Mouse (Mus musculus) limb, embryonic 10.5 days (tissue): ENCODE measurements around the gene Hip1r. TPM values are rescaled to one million over a fixed set of nuclear protein-coding genes. Genes with fewer than 3 reads are reported as not detected.
A peak's percentile ranks its signal among the peaks of the same experiment; 100 is the strongest.

Experiments used
- DNase-seq: peaks from one replicate; pipeline ENCODE4 v3.0.0-alpha.2; 2017; ENCODE audit warnings: low spot score
- H3K27ac ChIP-seq: fragments of 300-500 bp; sonication (generic); 2 replicates; pipeline ENCODE4 v1.5.1; 2016; ENCODE audit warnings: mild to moderate bottlenecking
- H3K27me3 ChIP-seq: fragments of 300-500 bp; sonication (generic); 2 replicates; pipeline ENCODE4 v1.6.1; 2016; ENCODE audit warnings: low read depth, mild to moderate bottlenecking; ENCODE audit not compliant: poor library complexity, severe bottlenecking
- H3K36me3 ChIP-seq: fragments of 300-500 bp; sonication (generic); 2 replicates; pipeline ENCODE4 v1.6.1; 2016; ENCODE audit warnings: mild to moderate bottlenecking, moderate library complexity
- H3K4me1 ChIP-seq: fragments of 300-500 bp; sonication (generic); 2 replicates; pipeline ENCODE4 v1.6.1; 2016
- H3K4me3 ChIP-seq: fragments of 300-500 bp; sonication (generic); 2 replicates; pipeline ENCODE4 v1.5.1; 2016; ENCODE audit warnings: mild to moderate bottlenecking, moderate library complexity
- H3K9me3 ChIP-seq: fragments of 300-500 bp; sonication (generic); replicated peaks from 2 replicates; pipeline ENCODE4 v1.6.1; 2016; ENCODE audit warnings: mild to moderate bottlenecking
- WGBS: fragments of 180-500 bp; shearing (Covaris S2); methylation state at CpG from one replicate; pipeline ENCODE4 v1.1.7; 2016; 5-methylcytosine and 5-hydroxymethylcytosine counted together
- polyA plus RNA-seq: library from polyadenylated mRNA; unstranded; fragments of >200 nt; fragmentation: Nextera tagmentation; extraction: Ambion mirVana; gene quantifications from 2 replicates; pipeline ENCODE4 v1.2.1, GENCODE M21; 2016

The Hip1r gene
- polyA plus RNA-seq, 1 experiment from 2014 or later = 7.1 TPM

DNA sequence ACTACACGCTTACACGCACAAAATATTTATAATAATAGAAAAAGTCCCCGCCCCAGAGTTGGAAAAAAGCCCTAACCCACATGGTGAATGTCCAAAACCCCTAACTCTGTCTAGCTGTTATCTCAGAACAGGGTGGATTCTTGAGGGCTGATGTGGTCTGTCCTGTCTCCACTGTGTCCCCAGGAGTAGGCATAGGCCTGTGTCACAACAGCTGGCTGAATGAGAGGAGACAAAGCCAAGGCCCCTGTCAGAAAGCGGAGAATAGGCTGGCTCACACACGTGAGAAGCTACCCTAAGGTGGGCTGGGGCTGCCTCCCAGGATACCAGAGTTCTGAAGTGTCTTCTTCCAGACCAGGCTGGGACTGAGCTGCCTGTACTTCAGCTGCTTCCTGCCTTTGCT, 4.7 kb downstream of the Hip1r start:
- no peaks in the 10 kb centered on the region for H3K9me3 ChIP-seq
- no peak for DNase-seq
- peaks cover 35% of the 10 kb centered on the region for H3K27me3 ChIP-seq
- 82% methylated on average over 5 of the region's 5 CpGs for WGBS
- H3K4me1 ChIP-seq = peaks cover 49% of the 10 kb centered on the region
- H3K27ac ChIP-seq = no peak overlapping the region
- H3K36me3 ChIP-seq = no peaks in the 10 kb centered on the region
- no peak overlapping the region for H3K4me3 ChIP-seq

DNA sequence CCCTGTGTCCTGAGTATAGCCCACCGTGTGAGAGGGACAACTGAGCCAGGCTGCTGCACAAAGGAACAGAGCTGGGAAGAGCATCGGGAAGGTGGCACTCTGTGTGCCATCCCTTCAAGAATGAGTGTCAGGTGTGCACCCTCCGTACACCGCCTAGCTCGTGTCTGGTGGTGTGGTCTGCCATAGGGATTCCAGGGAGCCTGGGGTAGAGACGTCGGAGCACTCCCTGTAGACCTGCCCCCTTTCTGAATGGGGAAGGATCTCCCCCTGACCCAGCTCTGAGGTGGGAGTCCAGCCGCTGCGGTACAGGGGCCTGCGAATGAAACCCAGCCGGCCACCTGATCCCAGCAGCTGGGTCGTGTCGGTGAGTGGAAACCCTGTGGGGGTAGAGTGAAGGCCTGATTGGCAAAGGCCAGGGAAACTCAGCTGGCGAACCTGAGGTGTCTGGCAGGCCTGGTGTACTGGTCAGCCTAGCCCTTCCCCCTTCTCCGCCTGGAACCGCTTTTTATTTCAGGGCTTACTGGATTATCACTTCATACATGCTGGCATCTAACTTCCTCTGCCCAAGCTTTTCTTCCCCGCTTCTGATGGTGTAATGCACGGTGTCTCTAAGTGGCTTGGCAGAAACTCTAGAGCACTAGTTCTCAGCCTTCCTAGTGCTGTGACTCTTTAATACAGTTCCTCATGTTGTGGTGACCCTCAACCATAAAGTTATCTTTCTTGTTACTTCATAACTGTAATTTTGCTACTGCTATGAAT, 6.0 kb downstream of the Hip1r start:
- Histone ChIP-seq H3K4me3 (no peak overlapping the region), H3K4me1 (peaks cover 36% of the 10 kb centered on the region), H3K9me3 (no peaks in the 10 kb centered on the region), H3K36me3 (no peaks in the 10 kb centered on the region), H3K27me3 (peaks cover 24% of the 10 kb centered on the region), H3K27ac (no peak overlapping the region)
- WGBS = 81% methylated on average over 18 of the region's 18 CpGs
- no peak for DNase-seq

DNA sequence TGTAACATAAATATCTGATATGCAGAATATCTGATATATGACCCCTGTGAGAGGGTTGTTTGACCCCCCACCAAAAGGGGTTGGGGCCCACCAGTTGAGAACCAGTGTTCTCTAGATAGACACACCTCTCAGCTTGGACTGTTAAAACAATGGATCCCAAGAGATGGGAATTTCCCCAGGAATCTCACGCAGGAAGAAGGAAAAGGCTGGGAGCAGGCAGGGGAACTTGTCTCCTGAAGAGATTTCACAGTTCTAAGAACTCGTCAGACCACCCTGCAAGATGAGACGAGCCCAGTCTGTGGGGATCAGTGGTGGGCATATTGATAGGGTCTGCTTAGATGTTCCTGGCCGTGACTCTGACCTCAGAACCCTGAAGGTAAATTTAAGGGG, 6.5 kb downstream of the Hip1r start:
- H3K4me1 ChIP-seq = peaks cover 31% of the 10 kb centered on the region
- no peaks in the 10 kb centered on the region for H3K36me3 ChIP-seq
- 57% methylated on average over 4 of the region's 4 CpGs for WGBS
- peaks cover 18% of the 10 kb centered on the region for H3K27me3 ChIP-seq
- no peak for DNase-seq
- H3K4me3 ChIP-seq = no peak overlapping the region
- no peaks in the 10 kb centered on the region for H3K9me3 ChIP-seq
- no peak overlapping the region for H3K27ac ChIP-seq

DNA sequence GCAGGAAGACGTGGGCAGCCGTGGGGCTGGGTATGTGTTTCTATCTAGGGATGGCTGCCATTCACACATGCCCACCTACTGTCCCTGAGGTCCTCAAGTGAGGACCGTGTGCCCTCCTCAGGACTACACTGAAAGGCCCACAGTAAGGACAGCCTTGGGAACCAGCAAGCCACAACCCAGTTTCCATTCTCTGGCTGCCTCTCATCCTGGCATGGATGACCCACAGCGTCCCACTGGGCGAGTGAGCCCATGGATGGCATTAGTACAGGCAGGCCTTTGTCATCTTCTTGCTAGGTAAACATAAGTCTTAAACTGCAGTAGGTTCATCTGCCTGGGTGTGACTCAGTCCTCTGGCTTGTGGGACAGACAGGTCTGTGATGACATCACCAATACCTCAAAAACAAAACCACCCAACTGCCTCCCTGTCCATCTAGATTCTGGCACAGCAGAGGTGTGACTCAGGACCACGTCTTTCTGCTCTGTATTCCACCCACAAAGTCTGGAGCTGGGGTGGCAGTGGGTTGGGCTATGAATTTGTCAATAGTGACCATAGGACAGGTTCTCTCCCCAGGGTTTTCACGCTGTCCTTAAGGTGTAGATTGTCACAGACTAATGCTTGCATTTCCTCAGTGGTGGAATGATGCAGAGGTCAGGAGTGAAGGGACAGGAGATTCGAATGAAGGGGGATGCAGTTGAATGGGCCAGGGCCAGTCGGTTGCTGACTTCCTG, 7.3 kb downstream of the Hip1r start:
- no peaks in the 10 kb centered on the region for H3K9me3 ChIP-seq
- H3K27ac ChIP-seq = no peak overlapping the region
- H3K4me1 ChIP-seq = peaks cover 36% of the 10 kb centered on the region
- 85% methylated on average over 9 of the region's 9 CpGs for WGBS
- no peaks in the 10 kb centered on the region for H3K36me3 ChIP-seq
- DNase-seq = no peak
- peaks cover 11% of the 10 kb centered on the region for H3K27me3 ChIP-seq
- no peak overlapping the region for H3K4me3 ChIP-seq

DNA sequence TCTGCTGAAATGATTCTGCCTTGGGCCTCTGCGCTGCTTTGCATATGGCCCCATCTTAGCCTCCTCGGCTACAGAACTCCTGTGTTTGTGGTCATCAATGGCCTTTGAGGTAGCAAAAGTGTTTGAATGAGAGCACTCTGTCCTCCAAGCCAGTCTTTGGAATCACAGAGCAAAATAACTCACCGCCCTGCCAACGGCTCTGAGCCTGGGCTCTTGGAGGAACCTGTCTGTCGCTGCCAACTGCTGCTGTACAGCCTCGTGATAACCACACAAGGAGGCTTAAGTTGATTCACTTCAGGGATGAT, 7.8 kb downstream of the Hip1r start:
- H3K4me1 ChIP-seq = peaks cover 41% of the 10 kb centered on the region
- H3K27ac ChIP-seq = no peak overlapping the region
- no peaks in the 10 kb centered on the region for H3K9me3 ChIP-seq
- WGBS = 86% methylated on average over 6 of the region's 6 CpGs
- no peak for DNase-seq
- peaks cover 6% of the 10 kb centered on the region for H3K27me3 ChIP-seq
- no peak overlapping the region for H3K4me3 ChIP-seq
- H3K36me3 ChIP-seq = no peaks in the 10 kb centered on the region

DNA sequence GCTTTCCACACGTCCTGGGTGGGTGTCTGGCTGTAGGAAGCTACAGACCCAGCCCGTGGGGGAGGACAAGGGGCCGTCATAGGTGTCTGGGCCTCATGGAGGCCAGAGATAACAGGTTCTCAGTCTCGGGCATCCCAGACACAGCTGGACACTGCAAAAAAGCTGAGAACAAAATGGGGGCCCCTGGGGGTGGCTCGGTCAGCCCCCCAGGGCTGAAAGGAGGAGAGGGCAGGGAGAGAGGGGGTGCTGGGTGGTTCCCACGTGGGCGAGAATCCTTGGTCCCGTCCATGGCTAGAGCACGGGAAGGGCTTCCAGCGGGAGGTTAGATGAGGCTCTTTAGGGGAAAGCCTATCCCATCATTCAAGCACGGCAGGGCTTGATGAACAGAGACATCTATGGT, 9.4 kb downstream of the Hip1r start:
- H3K4me3 ChIP-seq = no peak overlapping the region
- no peak for DNase-seq
- no peaks in the 10 kb centered on the region for H3K36me3 ChIP-seq
- peaks cover 43% of the 10 kb centered on the region for H3K4me1 ChIP-seq
- H3K27ac ChIP-seq = no peak overlapping the region
- H3K9me3 ChIP-seq = no peaks in the 10 kb centered on the region
- H3K27me3 ChIP-seq = no peaks in the 10 kb centered on the region
- WGBS = 83% methylated on average over 11 of the region's 11 CpGs

DNA sequence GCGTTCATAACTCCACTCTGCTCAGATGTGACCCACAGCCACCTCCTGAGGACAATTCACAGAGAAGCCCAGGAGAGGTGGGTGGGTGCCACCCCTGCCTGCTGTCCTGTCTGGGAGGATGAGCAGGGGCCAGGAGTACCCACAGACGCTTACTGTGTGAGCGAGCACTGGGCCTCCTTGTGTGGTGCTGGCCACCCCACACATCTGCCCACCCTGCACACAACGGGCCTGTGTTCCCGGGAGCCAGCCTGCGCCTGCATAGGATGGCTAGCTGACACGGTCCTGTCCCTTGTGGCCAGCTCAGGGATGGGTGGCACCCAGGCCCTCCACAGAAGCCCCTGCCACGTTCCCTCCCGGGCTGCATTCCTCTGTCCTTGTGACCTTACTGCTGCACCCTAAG, 12.0 kb downstream of the Hip1r start:
- Histone ChIP-seq H3K9me3 (no peaks in the 10 kb centered on the region), H3K36me3 (no peaks in the 10 kb centered on the region), H3K4me3 (no peak overlapping the region), H3K27me3 (no peaks in the 10 kb centered on the region), H3K4me1 (peaks cover 49% of the 10 kb centered on the region), H3K27ac (peak overlapping the region; percentile 10; the same call in 1 of the 2 replicates)
- DNase-seq = no peak
- WGBS = 78% methylated on average over 9 of the region's 9 CpGs

DNA sequence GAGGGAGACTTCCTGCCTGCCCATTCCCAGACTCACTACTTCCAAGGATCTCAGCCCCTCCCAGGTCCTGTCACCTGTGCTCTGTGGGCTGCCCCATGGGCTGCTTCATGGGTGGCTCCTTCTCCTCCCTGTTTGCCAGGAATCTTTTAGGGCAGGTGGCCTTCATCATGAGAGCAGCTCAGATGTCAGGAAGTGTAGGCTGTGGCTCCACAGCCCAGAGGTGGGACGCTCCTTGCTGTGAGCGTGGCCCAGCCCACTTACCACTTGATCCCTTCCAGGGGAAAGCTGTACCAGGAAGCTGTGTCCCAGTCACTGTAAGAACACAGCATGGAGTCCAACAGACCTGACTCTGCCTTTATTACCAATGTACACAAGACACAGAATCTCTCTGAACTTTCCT, 13.5 kb downstream of the Hip1r start:
- H3K4me1 ChIP-seq = peaks cover 47% of the 10 kb centered on the region
- H3K27me3 ChIP-seq = no peaks in the 10 kb centered on the region
- peak overlapping the region; percentile 0; the same call in 1 of the 2 replicates for H3K27ac ChIP-seq
- no peak for DNase-seq
- WGBS = 48% methylated on average over 2 of the region's 2 CpGs
- H3K36me3 ChIP-seq = no peaks in the 10 kb centered on the region
- no peak overlapping the region for H3K4me3 ChIP-seq
- H3K9me3 ChIP-seq = no peaks in the 10 kb centered on the region

DNA sequence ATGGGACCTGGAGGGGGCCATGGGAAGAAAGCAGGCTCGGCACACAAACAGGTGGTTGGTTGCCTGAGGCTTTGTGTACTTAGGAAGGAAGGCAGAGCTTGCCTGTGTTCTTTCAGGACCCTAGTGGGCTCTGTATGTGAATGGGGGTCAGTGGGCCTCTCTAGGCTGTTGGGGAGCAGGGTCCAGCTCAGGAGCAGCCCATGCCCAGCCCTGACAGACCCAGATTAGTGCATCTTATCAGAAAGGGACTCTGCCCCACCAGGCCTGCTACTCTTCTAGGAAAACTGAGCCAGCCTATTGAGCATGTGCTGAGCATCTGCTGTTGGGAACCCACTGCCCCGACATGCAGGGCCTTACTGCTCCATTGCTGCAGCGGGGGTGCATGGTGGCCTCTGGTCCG, 14.1 kb downstream of the Hip1r start:
- peaks cover 50% of the 10 kb centered on the region for H3K4me1 ChIP-seq
- 84% methylated on average over 4 of the region's 4 CpGs for WGBS
- H3K27me3 ChIP-seq = no peaks in the 10 kb centered on the region
- H3K27ac ChIP-seq = peak overlapping the region; percentile 0; the same call in 1 of the 2 replicates
- H3K4me3 ChIP-seq = no peak overlapping the region
- DNase-seq = no peak
- H3K9me3 ChIP-seq = no peaks in the 10 kb centered on the region
- H3K36me3 ChIP-seq = no peaks in the 10 kb centered on the region

DNA sequence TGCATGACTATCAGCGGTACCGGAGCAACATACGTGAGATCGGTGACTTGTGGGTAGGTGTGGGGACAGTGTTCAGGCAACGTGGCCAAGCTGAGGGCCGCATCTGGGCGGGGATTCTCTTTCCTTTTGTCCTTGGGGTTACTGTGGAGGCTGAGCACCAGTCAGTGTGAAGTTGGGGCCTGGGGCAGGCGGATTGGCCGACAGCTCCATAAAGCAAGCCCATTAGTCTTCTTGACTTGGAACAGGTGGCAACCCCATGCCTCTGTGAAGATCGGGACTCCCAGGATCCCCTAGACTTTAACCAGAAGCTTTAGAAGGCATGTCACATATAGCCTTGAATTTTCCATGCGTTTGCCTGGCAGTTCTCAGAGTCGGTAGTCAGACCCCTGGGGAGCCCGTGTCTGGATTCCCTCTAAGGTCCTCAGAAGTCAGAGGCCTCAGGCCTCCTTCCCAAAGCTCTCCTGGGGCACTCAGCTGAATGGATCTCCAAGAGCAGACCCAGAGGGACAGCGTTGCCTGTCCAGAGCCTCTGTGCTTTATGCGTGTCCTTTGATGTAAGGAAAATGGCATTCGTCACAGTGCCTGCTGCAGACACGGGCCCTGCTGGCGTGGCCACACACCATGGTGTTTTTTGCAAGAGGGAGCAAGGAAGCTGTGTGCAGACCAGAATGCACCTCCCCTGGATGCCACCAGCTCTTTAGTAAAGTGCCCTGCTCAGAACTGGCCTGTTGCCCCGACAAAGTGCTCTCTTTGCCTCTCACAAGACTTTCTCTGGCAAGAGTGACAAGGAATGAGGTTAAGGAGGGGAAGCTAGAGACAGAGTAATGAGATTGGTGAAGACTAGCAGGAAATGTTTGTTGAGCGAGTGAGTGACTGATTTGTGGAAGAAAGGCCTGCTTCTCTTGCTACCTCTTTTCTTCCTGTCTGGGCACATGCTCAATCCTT, 16.8 kb downstream of the Hip1r start:
- no peak overlapping the region for H3K27ac ChIP-seq

DNA sequence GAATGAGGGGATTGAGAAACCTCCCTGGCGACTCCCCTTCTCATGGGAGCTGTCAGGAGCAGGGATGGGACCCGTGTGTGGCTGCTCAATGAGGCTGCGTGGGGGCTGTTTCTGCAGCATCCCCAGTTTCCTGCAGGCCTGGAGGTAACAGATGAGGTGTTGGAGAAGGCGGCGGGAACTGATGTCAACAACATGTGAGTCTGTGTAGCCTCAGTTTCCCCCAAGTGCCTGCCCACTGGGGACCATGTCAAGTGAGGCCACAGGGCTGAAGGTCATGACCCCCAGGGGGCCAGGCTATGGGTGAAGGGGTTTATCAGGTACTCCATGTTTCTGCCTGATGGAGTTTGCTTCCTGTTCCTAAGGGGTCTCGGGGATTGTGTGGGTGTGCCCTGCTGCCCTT, 17.9 kb downstream of the Hip1r start:
- Histone ChIP-seq H3K27me3 (no peaks in the 10 kb centered on the region), H3K36me3 (no peaks in the 10 kb centered on the region), H3K27ac (no peak overlapping the region), H3K9me3 (no peaks in the 10 kb centered on the region), H3K4me3 (no peak overlapping the region), H3K4me1 (peaks cover 42% of the 10 kb centered on the region)
- DNase-seq = no peak
- 86% methylated on average over 6 of the region's 6 CpGs for WGBS

More for the DNA sequence above, 16.8 kb downstream of the Hip1r start:
- DNase-seq = no peak
- Histone ChIP-seq H3K4me1 (peaks cover 45% of the 10 kb centered on the region), H3K4me3 (no peak overlapping the region), H3K9me3 (no peaks in the 10 kb centered on the region), H3K36me3 (no peaks in the 10 kb centered on the region), H3K27me3 (no peaks in the 10 kb centered on the region)
- 63% methylated on average over 20 of the region's 20 CpGs for WGBS

DNA sequence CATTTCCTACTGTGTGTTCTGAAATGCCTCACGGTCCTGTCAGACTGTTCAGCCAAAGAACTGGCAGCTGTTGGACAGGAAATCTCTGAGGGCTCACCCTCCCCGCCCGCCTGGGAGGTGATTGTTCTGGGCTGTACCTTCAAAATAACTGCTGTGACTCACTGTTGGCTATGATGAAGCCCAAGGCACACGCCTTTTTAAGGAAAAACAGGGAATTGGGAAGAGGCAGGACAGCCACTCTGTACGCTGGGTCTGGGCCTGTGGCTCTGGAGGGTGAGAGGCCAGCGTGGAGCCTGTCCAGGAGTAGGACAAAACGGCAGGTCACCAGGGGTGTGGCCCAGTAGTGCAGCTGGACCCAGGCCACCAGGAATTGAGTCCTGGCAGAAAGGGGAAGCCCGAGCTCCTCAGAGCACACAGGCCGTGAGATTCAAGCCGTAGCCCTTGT, 18.8 kb downstream of the Hip1r start:
- H3K9me3 ChIP-seq = no peaks in the 10 kb centered on the region
- no peak overlapping the region for H3K4me3 ChIP-seq
- DNase-seq = no peak
- WGBS = 82% methylated on average over 10 of the region's 10 CpGs
- H3K36me3 ChIP-seq = no peaks in the 10 kb centered on the region
- H3K27ac ChIP-seq = no peak overlapping the region
- H3K27me3 ChIP-seq = no peaks in the 10 kb centered on the region
- peaks cover 39% of the 10 kb centered on the region for H3K4me1 ChIP-seq

DNA sequence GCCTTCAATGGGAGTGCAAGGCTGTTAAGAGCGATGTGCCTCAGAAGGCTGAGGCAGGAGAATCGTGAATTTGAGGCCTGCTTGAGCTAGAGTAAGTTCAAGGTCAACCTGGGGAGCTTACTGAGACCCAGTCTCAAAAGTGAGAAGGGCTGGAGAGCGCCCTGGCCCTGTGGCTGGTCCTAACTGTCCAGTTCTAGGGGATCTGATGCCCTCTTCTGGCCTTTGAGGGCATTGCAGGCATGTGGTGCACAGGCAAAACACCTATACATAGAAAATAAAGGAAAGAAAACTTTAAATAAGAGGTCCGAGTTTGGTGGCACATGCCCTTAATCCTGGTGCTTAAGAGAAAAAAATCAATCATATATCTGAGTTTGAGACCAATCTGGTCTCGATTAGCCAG, 19.4 kb downstream of the Hip1r start:
- H3K4me1 ChIP-seq = peaks cover 35% of the 10 kb centered on the region
- DNase-seq = peak; percentile 88
- no peak overlapping the region for H3K4me3 ChIP-seq
- H3K9me3 ChIP-seq = no peaks in the 10 kb centered on the region
- no peak overlapping the region for H3K27ac ChIP-seq
- no peaks in the 10 kb centered on the region for H3K36me3 ChIP-seq
- WGBS = 36% methylated on average over 5 of the region's 5 CpGs
- H3K27me3 ChIP-seq = no peaks in the 10 kb centered on the region
